Mouse (Mus musculus) midbrain, embryonic 12.5 days (tissue): ENCODE results near the gene Megf8. TPM values are rescaled to one million over a fixed set of nuclear protein-coding genes. Genes with fewer than 3 reads are reported as not detected.

Experiments
- ATAC-seq: fragments of 200-750 bp; cut with Nextera tagmentation; 2 replicates; pipeline ENCODE4 v1.8.0; 2017; ENCODE audit warnings: low read depth, moderate TSS enrichment, moderate library complexity; ENCODE audit not compliant: low FRiP score
- H3K27ac ChIP-seq: fragments of 300-500 bp; sonication (generic); replicated peaks from 2 replicates; pipeline ENCODE4 v1.5.1; 2016; ENCODE audit warnings: mild to moderate bottlenecking
- H3K27me3 ChIP-seq: fragments of 300-500 bp; sonication (generic); 2 replicates; pipeline ENCODE4 v1.6.1; 2016; ENCODE audit warnings: mild to moderate bottlenecking
- H3K36me3 ChIP-seq: fragments of 300-500 bp; sonication (generic); 2 replicates; pipeline ENCODE4 v1.6.1; 2016
- H3K4me1 ChIP-seq: fragments of 300-500 bp; sonication (generic); 2 replicates; pipeline ENCODE4 v1.6.1; 2016
- H3K4me2 ChIP-seq: fragments of 300-500 bp; sonication (generic); replicated peaks from 2 replicates; pipeline ENCODE4 v1.6.1; 2016; ENCODE audit warnings: mild to moderate bottlenecking, moderate library complexity
- H3K4me3 ChIP-seq: fragments of 300-500 bp; sonication (generic); 2 replicates; pipeline ENCODE4 v1.5.1; 2016; ENCODE audit warnings: mild to moderate bottlenecking
- H3K9ac ChIP-seq: fragments of 300-500 bp; sonication (generic); replicated peaks from 2 replicates; pipeline ENCODE4 v1.6.1; 2016; ENCODE audit warnings: mild to moderate bottlenecking, moderate library complexity
- H3K9me3 ChIP-seq: fragments of 300-500 bp; sonication (generic); 2 replicates; pipeline ENCODE4 v1.6.1; 2016; ENCODE audit warnings: mild to moderate bottlenecking
- WGBS: fragments of 180-500 bp; shearing (Covaris S2); methylation state at CpG from one replicate; pipeline ENCODE4 v1.1.7; 2016; 5-methylcytosine and 5-hydroxymethylcytosine counted together
- polyA plus RNA-seq: library from polyadenylated mRNA; unstranded; fragments of >200 nt; fragmentation: Nextera tagmentation; extraction: Ambion mirVana; gene quantifications from 2 replicates; pipeline ENCODE4 v1.2.1, GENCODE M21; 2016

Megf8 gene
- 20.8 and 21.3 TPM in 2 replicates for polyA plus RNA-seq

- Histone ChIP-seq H3K4me1 (peaks cover 37% of the 10 kb centered on the region), H3K9ac (peak within 1 kb of the TSS; percentile 84), H3K9me3 (no peaks in the 10 kb centered on the region), H3K27me3 (peaks cover 45% of the 10 kb centered on the region), H3K4me2 (peak within 1 kb of the TSS; percentile 99), H3K4me3 (peak within 1 kb of the TSS; percentile 74), H3K36me3 (no peaks in the 10 kb centered on the region), H3K27ac (peak within 1 kb of the TSS; percentile 89)
- peak; percentile 99 for ATAC-seq
- WGBS = under 1% methylated on average over 52 of the region's 52 CpGs
These were observed at the start of gene Megf8 for GRCm38 (mm10) chr7:25316532-25317445. Megf8 (plus strand) TSS chr7:25317164.

GRCm38 (mm10) chr7:25267301-25267750, 49.6 kb upstream of the Megf8 start, which contains the start of gene Cic:
Cic (plus strand) TSS chr7:25267704.
- Histone ChIP-seq H3K27me3 (peaks cover 12% of the 10 kb centered on the region), H3K9ac (peak within 1 kb of the TSS; percentile 87), H3K4me2 (peak within 1 kb of the TSS; percentile 81), H3K27ac (peak within 1 kb of the TSS; percentile 89), H3K36me3 (peaks cover 7% of the 10 kb centered on the region; the same call in 1 of the 2 replicates), H3K4me1 (peaks cover 21% of the 10 kb centered on the region), H3K9me3 (no peaks in the 10 kb centered on the region), H3K4me3 (peak within 1 kb of the TSS; percentile 87)
- under 1% methylated on average over 29 of the region's 29 CpGs for whole genome bisulfite sequencing
- peak; percentile 85 for ATAC-seq

DNA sequence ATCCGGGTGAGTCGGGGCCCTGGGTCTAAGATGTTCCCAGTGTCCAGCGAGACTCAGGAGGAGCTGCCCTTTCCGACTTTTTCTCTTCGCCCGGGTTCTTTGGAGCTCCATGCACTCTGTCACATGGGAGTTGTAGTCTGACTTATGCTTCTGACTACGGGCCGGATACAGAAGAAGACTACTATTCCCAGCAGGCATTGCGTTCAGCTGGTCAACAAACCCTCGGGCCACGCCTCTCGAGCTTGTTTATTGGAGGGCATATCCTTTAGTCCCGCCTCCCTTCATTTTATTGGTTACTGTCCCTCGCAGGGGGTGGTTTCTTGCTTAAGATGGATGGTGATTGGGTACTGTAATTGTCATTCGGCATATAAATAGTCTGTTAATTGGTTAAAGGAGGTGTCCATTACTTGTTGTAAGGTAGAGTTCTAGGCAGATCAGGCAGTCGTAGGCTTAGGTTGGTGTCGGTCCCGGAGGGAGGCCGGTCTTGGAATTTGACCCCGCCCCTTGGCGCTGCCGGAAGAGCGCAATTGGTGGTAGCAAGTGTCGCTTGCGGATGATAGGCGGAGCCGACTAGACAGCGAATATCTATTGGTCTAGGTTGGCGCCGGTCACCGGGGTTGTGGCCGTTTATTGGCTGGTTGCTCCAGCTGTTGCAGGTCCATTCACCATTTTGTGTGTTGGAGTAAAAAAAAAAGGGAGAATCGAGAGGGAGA, 49.1 kb upstream of the Megf8 start:
- Histone ChIP-seq H3K9ac (peak overlapping the region; percentile 87), H3K4me3 (peak overlapping the region; percentile 87), H3K4me2 (peak overlapping the region; percentile 81), H3K9me3 (no peaks in the 10 kb centered on the region), H3K4me1 (peaks cover 21% of the 10 kb centered on the region), H3K36me3 (peaks cover 13% of the 10 kb centered on the region; the same call in 1 of the 2 replicates), H3K27ac (peak overlapping the region; percentile 89), H3K27me3 (peaks cover 12% of the 10 kb centered on the region)
- ATAC-seq = peak; percentile 95
- WGBS = under 1% methylated on average over 33 of the region's 33 CpGs

DNA sequence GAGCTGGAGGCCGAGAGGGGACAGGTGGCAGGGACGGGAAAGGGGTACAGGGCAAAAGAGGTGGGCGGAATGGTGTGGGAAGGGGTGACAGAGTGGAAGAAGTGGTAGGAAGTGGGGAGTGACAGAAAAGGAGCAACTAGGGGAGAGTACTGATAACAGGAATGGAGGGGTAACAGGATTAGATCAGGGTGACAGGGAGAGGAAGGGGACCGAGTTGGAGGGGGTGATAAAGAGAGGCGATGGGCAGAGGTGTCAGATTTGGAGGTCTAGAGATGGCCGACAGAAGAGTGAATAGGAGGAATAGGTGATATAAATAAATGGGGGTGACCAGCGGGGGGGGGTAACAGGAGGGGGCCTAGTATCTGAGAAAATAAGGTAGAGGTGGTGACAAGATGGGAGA, 48.4 kb upstream of the Megf8 start:
- peaks cover 20% of the 10 kb centered on the region for H3K36me3 ChIP-seq
- H3K27ac ChIP-seq = peak overlapping the region; percentile 84
- 6% methylated on average over 7 of the region's 7 CpGs for WGBS
- peaks cover 12% of the 10 kb centered on the region for H3K27me3 ChIP-seq
- peak overlapping the region; percentile 81 for H3K4me2 ChIP-seq
- ATAC-seq = peak; percentile 0; the same call in 1 of the 2 replicates
- peak overlapping the region; percentile 87 for H3K4me3 ChIP-seq
- H3K9me3 ChIP-seq = no peaks in the 10 kb centered on the region
- H3K9ac ChIP-seq = peak overlapping the region; percentile 87
- H3K4me1 ChIP-seq = peaks cover 21% of the 10 kb centered on the region

GRCm38 (mm10) chr7:25269029-25269428, 47.9 kb upstream of the Megf8 start:
- peaks cover 21% of the 10 kb centered on the region for H3K4me1 ChIP-seq
- peak overlapping the region; percentile 81 for H3K4me2 ChIP-seq
- no peak overlapping the region; the same call in 1 of the 2 replicates for H3K27ac ChIP-seq
- no peak for ATAC-seq
- H3K9me3 ChIP-seq = no peaks in the 10 kb centered on the region
- peaks cover 12% of the 10 kb centered on the region for H3K27me3 ChIP-seq
- peak overlapping the region; percentile 87 for H3K9ac ChIP-seq
- peak overlapping the region; percentile 87 for H3K4me3 ChIP-seq
- H3K36me3 ChIP-seq = peaks cover 21% of the 10 kb centered on the region
- whole genome bisulfite sequencing = 45% methylated on average over 4 of the region's 4 CpGs

DNA sequence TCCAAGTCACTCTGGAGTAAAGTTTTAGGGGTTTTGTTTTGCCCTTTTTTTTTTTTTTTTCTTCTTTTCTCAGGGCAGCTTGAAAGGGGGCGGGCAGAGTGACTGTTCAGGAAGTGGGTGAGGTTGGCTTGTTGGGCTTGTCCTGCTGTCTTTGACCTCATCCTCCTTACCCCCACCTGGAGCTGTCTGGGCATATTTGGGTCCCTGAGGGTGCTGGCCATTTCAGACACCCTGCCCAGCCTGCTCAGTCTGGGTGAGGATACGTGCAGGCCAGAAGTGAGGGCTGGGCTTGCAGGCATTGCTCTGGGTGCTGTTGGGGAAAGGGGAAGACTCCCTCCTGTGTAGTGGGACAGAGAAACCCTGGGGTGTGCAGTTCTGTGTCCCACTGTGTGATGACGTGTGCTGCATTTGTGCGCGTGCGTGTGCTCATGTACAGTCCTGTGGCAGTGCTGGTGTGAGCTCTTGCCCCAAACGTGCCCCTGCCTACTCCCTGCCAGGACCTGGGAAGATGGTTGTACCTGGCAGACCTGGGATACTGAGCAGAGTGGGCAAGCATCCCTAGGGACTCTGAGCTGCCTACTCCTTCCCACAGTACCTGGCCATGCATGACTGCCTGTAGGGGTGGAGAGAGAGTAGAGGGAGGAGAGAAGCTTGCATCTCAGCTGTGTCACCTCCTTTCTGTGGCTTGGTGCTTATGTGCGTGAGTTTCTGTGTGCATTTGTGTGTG, 47.3 kb upstream of the Megf8 start:
- no peaks in the 10 kb centered on the region for H3K9me3 ChIP-seq
- peak overlapping the region; percentile 87; the same call in 1 of the 2 replicates for H3K4me3 ChIP-seq
- H3K27ac ChIP-seq = no peak overlapping the region
- H3K4me2 ChIP-seq = peak overlapping the region; percentile 81
- peaks cover 21% of the 10 kb centered on the region for H3K36me3 ChIP-seq
- peaks cover 5% of the 10 kb centered on the region; the same call in 1 of the 2 replicates for H3K27me3 ChIP-seq
- peaks cover 24% of the 10 kb centered on the region for H3K4me1 ChIP-seq
- 84% methylated on average over 8 of the region's 8 CpGs for whole genome bisulfite sequencing
- peak overlapping the region; percentile 87 for H3K9ac ChIP-seq
- ATAC-seq = no peak

- no peak overlapping the region for H3K4me2 ChIP-seq
- H3K4me3 ChIP-seq = no peak overlapping the region
- H3K9me3 ChIP-seq = no peaks in the 10 kb centered on the region
- peaks cover 21% of the 10 kb centered on the region for H3K36me3 ChIP-seq
- 88% methylated on average over 35 of the region's 35 CpGs for WGBS
- peaks cover 31% of the 10 kb centered on the region for H3K4me1 ChIP-seq
- no peak overlapping the region for H3K9ac ChIP-seq
- ATAC-seq = no peak
- H3K27ac ChIP-seq = no peak overlapping the region
- no peaks in the 10 kb centered on the region for H3K27me3 ChIP-seq
These were observed 46.0 kb upstream of the Megf8 start for GRCm38 (mm10) chr7:25270652-25271633.

DNA sequence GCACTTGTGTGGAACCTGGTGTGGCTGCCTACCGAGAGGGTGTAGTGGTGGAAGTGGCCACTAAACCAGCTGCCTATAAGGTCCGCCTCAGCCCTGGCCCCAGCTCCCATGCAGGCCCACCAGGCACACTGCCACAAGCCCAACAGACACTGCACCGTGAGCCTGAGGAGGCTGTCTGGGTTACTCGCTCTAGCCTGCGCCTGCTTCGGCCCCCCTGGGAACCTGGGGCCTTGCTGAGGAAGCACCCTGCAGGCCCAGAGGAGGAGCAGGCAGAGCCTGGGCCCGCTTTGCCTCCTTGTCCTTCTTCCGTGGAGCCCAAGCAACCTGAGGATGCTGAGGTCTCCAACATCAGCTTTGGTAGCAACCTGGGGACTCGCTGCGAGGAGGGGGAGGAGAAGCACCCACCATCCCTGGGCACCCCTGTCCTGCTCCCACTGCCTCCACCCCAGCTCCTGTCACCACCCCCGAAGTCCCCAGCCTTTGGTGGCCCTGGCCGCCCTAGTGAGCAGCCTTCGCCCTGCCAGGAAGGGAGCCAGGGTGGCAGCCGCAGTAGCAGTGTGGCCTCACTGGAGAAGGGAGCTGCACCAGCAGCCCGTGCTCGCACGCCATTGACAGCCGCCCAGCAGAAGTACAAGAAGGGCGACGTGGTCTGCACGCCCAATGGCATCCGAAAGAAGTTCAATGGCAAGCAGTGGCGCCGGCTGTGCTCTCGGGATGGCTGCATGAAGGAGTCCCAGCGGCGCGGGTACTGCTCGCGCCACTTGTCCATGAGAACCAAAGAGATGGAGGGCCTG, 45.1 kb upstream of the Megf8 start:
- peaks cover 36% of the 10 kb centered on the region for H3K4me1 ChIP-seq
- H3K27ac ChIP-seq = no peak overlapping the region
- H3K4me2 ChIP-seq = no peak overlapping the region
- no peak overlapping the region for H3K4me3 ChIP-seq
- WGBS = 90% methylated on average over 30 of the region's 30 CpGs
- peaks cover 21% of the 10 kb centered on the region for H3K36me3 ChIP-seq
- no peaks in the 10 kb centered on the region for H3K9me3 ChIP-seq
- ATAC-seq = no peak
- no peak overlapping the region for H3K9ac ChIP-seq
- H3K27me3 ChIP-seq = no peaks in the 10 kb centered on the region

DNA sequence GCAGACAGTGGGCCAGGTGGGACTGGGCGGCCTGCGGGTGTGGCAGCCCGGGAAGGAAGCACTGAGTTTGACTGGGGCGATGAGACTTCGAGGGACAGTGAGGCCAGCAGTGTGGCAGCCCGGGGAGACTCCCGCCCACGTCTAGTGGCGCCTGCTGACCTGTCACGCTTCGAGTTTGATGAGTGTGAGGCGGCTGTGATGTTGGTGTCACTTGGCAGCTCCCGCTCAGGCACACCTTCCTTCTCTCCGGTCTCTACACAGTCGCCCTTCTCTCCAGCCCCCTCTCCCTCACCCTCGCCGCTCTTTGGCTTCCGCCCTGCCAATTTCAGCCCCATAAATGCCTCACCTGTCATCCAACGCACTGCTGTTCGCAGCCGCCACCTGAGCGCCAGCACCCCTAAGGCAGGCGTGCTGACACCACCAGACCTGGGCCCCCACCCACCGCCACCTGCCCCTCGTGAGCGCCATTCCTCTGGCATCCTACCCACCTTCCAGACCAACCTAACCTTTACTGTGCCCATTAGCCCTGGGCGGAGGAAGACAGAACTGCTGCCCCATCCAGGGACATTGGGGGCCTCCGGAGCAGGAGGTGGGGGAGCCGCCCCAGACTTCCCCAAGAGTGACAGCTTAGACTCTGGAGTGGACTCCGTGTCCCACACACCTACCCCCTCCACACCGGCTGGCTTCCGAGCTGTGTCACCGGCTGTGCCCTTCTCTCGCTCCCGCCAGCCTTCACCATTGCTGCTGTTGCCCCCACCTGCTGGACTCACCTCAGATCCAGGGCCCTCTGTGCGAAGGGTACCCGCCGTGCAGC, 44.3 kb upstream of the Megf8 start:
- Histone ChIP-seq H3K4me3 (no peak overlapping the region), H3K27ac (no peak overlapping the region), H3K9me3 (no peaks in the 10 kb centered on the region), H3K9ac (no peak overlapping the region), H3K27me3 (no peaks in the 10 kb centered on the region), H3K36me3 (peaks cover 21% of the 10 kb centered on the region), H3K4me1 (peaks cover 40% of the 10 kb centered on the region), H3K4me2 (no peak overlapping the region)
- ATAC-seq = no peak
- WGBS = 89% methylated on average over 38 of the region's 38 CpGs
